ENCODE assay signal across 11 mouse cellular contexts in the genomic region with DNA sequence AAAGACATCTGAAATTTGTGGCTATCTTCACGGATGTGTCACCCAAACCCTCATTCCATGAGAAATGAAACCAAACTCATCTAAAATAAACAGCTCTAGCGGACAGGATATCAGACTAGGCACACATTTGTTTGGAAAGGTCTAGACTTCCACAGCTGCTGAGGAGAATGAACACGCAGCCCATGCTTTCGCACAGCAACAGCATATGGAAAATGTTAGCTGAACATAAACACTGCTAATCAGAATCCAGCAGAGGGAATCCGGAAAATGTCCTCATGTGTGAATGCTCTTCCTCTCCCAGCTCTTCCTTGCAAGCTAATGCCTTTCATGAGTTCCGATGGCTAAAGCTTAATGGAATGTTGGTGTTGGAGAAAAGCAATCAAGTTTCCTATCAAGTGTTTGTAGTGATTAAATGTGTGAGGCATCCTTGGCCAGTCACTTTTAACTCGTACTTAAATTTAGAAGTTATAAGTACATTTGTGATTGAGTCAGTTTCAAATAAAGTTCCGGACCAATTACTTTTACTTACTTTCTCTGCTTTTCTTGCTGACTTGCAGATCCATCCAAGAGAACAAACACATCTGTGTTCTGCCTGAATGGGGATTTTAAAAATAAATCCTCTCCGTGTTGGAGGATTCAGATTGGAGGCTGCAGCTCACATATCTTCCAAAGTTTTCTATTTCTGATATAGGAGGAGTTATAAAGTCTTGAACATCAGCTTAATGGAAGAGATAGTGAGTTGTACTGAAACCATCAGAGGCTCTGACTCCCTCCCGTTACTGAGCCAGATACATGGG.
A peak's percentile ranks its signal among the peaks of the same experiment; 100 is the strongest.
DNase-seq lines count a peak whose midpoint lies in the region; ATAC-seq lines count a peak whose summit lies in the region.
"Had no signal": no experiment of that assay in that cellular context is flagged by ENCODE, and none has a peak within 500 bp of the region (broad histone marks: within the 10 kb centered on the region; RNA-seq: fewer than 3 reads in every experiment).

No protein-coding gene starts in this region.

- WGBS in kidney, embryonic 15.5 days = 44% methylated on average over 10 of the region's 10 CpGs
- 35% methylated on average over 10 of the region's 10 CpGs for WGBS in limb, embryonic 15.5 days
- WGBS in midbrain, embryonic 13.5 days = 82% methylated on average over 10 of the region's 10 CpGs
- WGBS in midbrain, embryonic 16.5 days = 78% methylated on average over 10 of the region's 10 CpGs

- H3K4me2 ChIP-seq in kidney, embryonic 15.5 days = no peak overlapping the region
- no peak overlapping the region for H3K4me2 ChIP-seq in limb, embryonic 15.5 days
- no peak overlapping the region for H3K4me2 ChIP-seq in midbrain, embryonic 13.5 days (replicated peaks)
- no peak overlapping the region for H3K4me2 ChIP-seq in midbrain, embryonic 16.5 days (ENCODE audit: low read length)

- H3K9me3 ChIP-seq in kidney, embryonic 15.5 days (replicated peaks) = no peaks in the 10 kb centered on the region
- no peaks in the 10 kb centered on the region for H3K9me3 ChIP-seq in limb, embryonic 15.5 days
- no peaks in the 10 kb centered on the region for H3K9me3 ChIP-seq in midbrain, embryonic 13.5 days
- no peaks in the 10 kb centered on the region for H3K9me3 ChIP-seq in midbrain, embryonic 16.5 days (replicated peaks; ENCODE audit: control insufficient read depth, low read length, poor library complexity, severe bottlenecking)

- no peak overlapping the region for H3K9ac ChIP-seq in kidney, embryonic 15.5 days
- H3K9ac ChIP-seq in limb, embryonic 15.5 days = no peak overlapping the region
- H3K9ac ChIP-seq in midbrain, embryonic 13.5 days (replicated peaks) = no peak overlapping the region
- no peak overlapping the region for H3K9ac ChIP-seq in midbrain, embryonic 16.5 days (ENCODE audit: low read depth, low read length)

- peak; percentile 87 for ATAC-seq in kidney, embryonic 15.5 days (replicated peaks; ENCODE audit: low FRiP score)
- peak; percentile 48; the same call in 1 of the 2 replicates for ATAC-seq in limb, embryonic 15.5 days (ENCODE audit: insufficient number of reproducible peaks, low FRiP score, low TSS enrichment, low read depth)
- no peak for ATAC-seq in midbrain, embryonic 13.5 days
- ATAC-seq in midbrain, embryonic 16.5 days = no peak
- ATAC-seq: forebrain, embryonic 16.5 days had no signal

- H3K27me3 ChIP-seq in kidney, embryonic 15.5 days = no peaks in the 10 kb centered on the region
- H3K27me3 ChIP-seq in limb, embryonic 15.5 days = no peaks in the 10 kb centered on the region
- H3K27me3 ChIP-seq in midbrain, embryonic 13.5 days = no peaks in the 10 kb centered on the region
- no peaks in the 10 kb centered on the region for H3K27me3 ChIP-seq in midbrain, embryonic 16.5 days (ENCODE audit: control insufficient read depth, insufficient read depth, low read depth, low read length)

- H3K4me3 ChIP-seq in kidney, embryonic 15.5 days (replicated peaks) = no peak overlapping the region
- H3K4me3 ChIP-seq in limb, embryonic 15.5 days = no peak overlapping the region
- no peak overlapping the region for H3K4me3 ChIP-seq in midbrain, embryonic 13.5 days (replicated peaks)
- H3K4me3 ChIP-seq in midbrain, embryonic 16.5 days (ENCODE audit: low read depth, low read length) = no peak overlapping the region

- H3K36me3 ChIP-seq in kidney, embryonic 15.5 days = no peaks in the 10 kb centered on the region
- H3K36me3 ChIP-seq in limb, embryonic 15.5 days = no peaks in the 10 kb centered on the region
- no peaks in the 10 kb centered on the region for H3K36me3 ChIP-seq in midbrain, embryonic 13.5 days
- H3K36me3 ChIP-seq in midbrain, embryonic 16.5 days (ENCODE audit: control insufficient read depth, insufficient read depth, low read length) = no peaks in the 10 kb centered on the region

- H3K4me1 ChIP-seq in kidney, embryonic 15.5 days = no peaks in the 10 kb centered on the region
- no peaks in the 10 kb centered on the region; the same call in 1 of the 2 replicates for H3K4me1 ChIP-seq in limb, embryonic 15.5 days
- peaks cover 13% of the 10 kb centered on the region for H3K4me1 ChIP-seq in midbrain, embryonic 13.5 days (replicated peaks)
- H3K4me1 ChIP-seq in midbrain, embryonic 16.5 days (ENCODE audit: control insufficient read depth, insufficient read depth, low read length) = peaks cover 4% of the 10 kb centered on the region

- DNase-seq in kidney, adult 18-20 months = no peak
- peak; percentile 36 for DNase-seq in 3T3-L1 (ENCODE audit: low read depth, low spot score)
- peak; percentile 68 for DNase-seq in embryo, embryonic 11 days
- DNase-seq in thymus, postnatal 10 days (ENCODE audit: low spot score in 2 of 2) = no peak
- DNase-seq: cerebellum, postnatal 10 days; thymus, postnatal 36 days had no signal

- H3K27ac ChIP-seq in kidney, embryonic 15.5 days = peak overlapping the region; percentile 60
- peak overlapping the region; percentile 51 for H3K27ac ChIP-seq in limb, embryonic 15.5 days
- no peak overlapping the region for H3K27ac ChIP-seq in midbrain, embryonic 13.5 days
- H3K27ac ChIP-seq in midbrain, embryonic 16.5 days (ENCODE audit: low read length) = no peak overlapping the region

Comparison
In these comparisons a context has a peak if more than half of its experiments do, and no peak if none do; other contexts are left out.
1. ATAC-seq: peak in kidney, embryonic 15.5 days (single experiment) and limb, embryonic 15.5 days (single experiment); none in midbrain, embryonic 13.5 days (single experiment) and midbrain, embryonic 16.5 days (single experiment).
2. H3K27ac ChIP-seq: peak in kidney, embryonic 15.5 days (single experiment) and limb, embryonic 15.5 days (single experiment); none in midbrain, embryonic 13.5 days (single experiment) and midbrain, embryonic 16.5 days (single experiment).
3. DNase-seq: peak in 3T3-L1 (single experiment) and embryo, embryonic 11 days (single experiment); none in kidney, adult 18-20 months (single experiment) and thymus, postnatal 10 days (0 of 2).